Mouse (Mus musculus): ENCODE data around the gene Golgb1.

- TF ChIP-seq CTCF (IDR thresholded peaks at IDR 0.05; ENCODE audit: borderline replicate concordance, extremely low read depth, insufficient read depth, insufficient read length) = no peak
- TF ChIP-seq POLR2A (IDR thresholded peaks at IDR 0.05; ENCODE audit: borderline replicate concordance, extremely low read depth, insufficient read depth, insufficient read length, poor library complexity, severe bottlenecking) = no peak
Observed at GRCm38 (mm10) chr16:36928106-36928500, 53.2 kb downstream of the Golgb1 start.
